Mouse (Mus musculus) hindbrain, embryonic 10.5 days (tissue): ENCODE measurements around the gene Catsper4. TPM values are rescaled to one million over a fixed set of nuclear protein-coding genes. Genes with fewer than 3 reads are reported as not detected.

Source experiments
- DNase-seq: peaks from one replicate; pipeline ENCODE4 v3.0.0-alpha.2; 2017; ENCODE audit warnings: low spot score
- H3K27ac ChIP-seq: fragments of 300-500 bp; sonication (generic); 2 replicates; pipeline ENCODE4 v1.5.1; 2016; ENCODE audit warnings: mild to moderate bottlenecking, moderate library complexity
- H3K27me3 ChIP-seq: fragments of 300-500 bp; sonication (generic); 2 replicates; pipeline ENCODE4 v1.6.1; 2016; ENCODE audit warnings: mild to moderate bottlenecking; ENCODE audit not compliant: poor library complexity, insufficient read depth, severe bottlenecking
- H3K36me3 ChIP-seq: fragments of 300-500 bp; sonication (generic); 2 replicates; pipeline ENCODE4 v1.6.1; 2016; ENCODE audit warnings: mild to moderate bottlenecking, moderate library complexity
- H3K4me1 ChIP-seq: fragments of 300-500 bp; sonication (generic); replicated peaks from 2 replicates; pipeline ENCODE4 v1.6.1; 2016; ENCODE audit warnings: mild to moderate bottlenecking
- H3K4me3 ChIP-seq: fragments of 300-500 bp; sonication (generic); 2 replicates; pipeline ENCODE4 v1.5.1; 2016; ENCODE audit warnings: mild to moderate bottlenecking, moderate library complexity
- H3K9me3 ChIP-seq: fragments of 300-500 bp; sonication (generic); 2 replicates; pipeline ENCODE4 v1.6.1; 2016; ENCODE audit warnings: mild to moderate bottlenecking, moderate library complexity
- WGBS: fragments of 180-500 bp; shearing (Covaris S2); methylation state at CpG from one replicate; pipeline ENCODE4 v1.1.7; 2016; 5-methylcytosine and 5-hydroxymethylcytosine counted together
- polyA plus RNA-seq: library from polyadenylated mRNA; unstranded; fragments of >200 nt; fragmentation: Nextera tagmentation; extraction: Ambion mirVana; gene quantifications from 2 replicates; pipeline ENCODE4 v1.2.1, GENCODE M21; 2016

The Catsper4 gene
- polyA plus RNA-seq, 1 experiment from 2014 or later, result not detected

- Histone ChIP-seq H3K4me1 (peaks cover 80% of the 10 kb centered on the region), H3K27me3 (peaks cover 54% of the 10 kb centered on the region), H3K9me3 (no peaks in the 10 kb centered on the region), H3K4me3 (peak overlapping the region; percentile 35), H3K27ac (peak overlapping the region; percentile 83), H3K36me3 (no peaks in the 10 kb centered on the region)
- WGBS, result 17% methylated on average over 4 of the region's 4 CpGs
- DNase-seq, result no peak
These were observed 28.7 kb upstream of the Catsper4 start for GRCm38 (mm10) chr4:134255854-134256253.

- Histone ChIP-seq H3K36me3 (no peaks in the 10 kb centered on the region), H3K27ac (peak overlapping the region; percentile 86), H3K9me3 (no peaks in the 10 kb centered on the region), H3K4me1 (peaks cover 90% of the 10 kb centered on the region), H3K27me3 (peaks cover 64% of the 10 kb centered on the region), H3K4me3 (no peak overlapping the region)
- 19% methylated on average over 3 of the region's 3 CpGs for WGBS
- DNase-seq, result no peak
These were observed 27.7 kb upstream of the Catsper4 start for GRCm38 (mm10) chr4:134254835-134255234.

GRCm38 (mm10) chr4:134253722-134254324, 26.6 kb upstream of the Catsper4 start, which contains the start of gene Grrp1:
Grrp1 (minus strand) TSS chr4:134254106.
- WGBS, result under 1% methylated on average over 13 of the region's 13 CpGs
- H3K9me3 ChIP-seq, result no peaks in the 10 kb centered on the region
- peaks cover 74% of the 10 kb centered on the region for H3K27me3 ChIP-seq
- peak within 1 kb of the TSS; percentile 86 for H3K27ac ChIP-seq
- H3K4me3 ChIP-seq, result peak within 1 kb of the TSS; percentile 58
- H3K36me3 ChIP-seq, result no peaks in the 10 kb centered on the region
- peaks cover 100% of the 10 kb centered on the region for H3K4me1 ChIP-seq
- peak; percentile 67 for DNase-seq

GRCm38 (mm10) chr4:134252911-134253721, 25.9 kb upstream of the Catsper4 start:
- no peaks in the 10 kb centered on the region for H3K36me3 ChIP-seq
- peak; percentile 28 for DNase-seq
- peaks cover 99% of the 10 kb centered on the region for H3K4me1 ChIP-seq
- peak overlapping the region; percentile 58 for H3K4me3 ChIP-seq
- WGBS, result 3% methylated on average over 15 of the region's 15 CpGs
- peak overlapping the region; percentile 86 for H3K27ac ChIP-seq
- H3K9me3 ChIP-seq, result no peaks in the 10 kb centered on the region
- H3K27me3 ChIP-seq, result peaks cover 81% of the 10 kb centered on the region

DNA sequence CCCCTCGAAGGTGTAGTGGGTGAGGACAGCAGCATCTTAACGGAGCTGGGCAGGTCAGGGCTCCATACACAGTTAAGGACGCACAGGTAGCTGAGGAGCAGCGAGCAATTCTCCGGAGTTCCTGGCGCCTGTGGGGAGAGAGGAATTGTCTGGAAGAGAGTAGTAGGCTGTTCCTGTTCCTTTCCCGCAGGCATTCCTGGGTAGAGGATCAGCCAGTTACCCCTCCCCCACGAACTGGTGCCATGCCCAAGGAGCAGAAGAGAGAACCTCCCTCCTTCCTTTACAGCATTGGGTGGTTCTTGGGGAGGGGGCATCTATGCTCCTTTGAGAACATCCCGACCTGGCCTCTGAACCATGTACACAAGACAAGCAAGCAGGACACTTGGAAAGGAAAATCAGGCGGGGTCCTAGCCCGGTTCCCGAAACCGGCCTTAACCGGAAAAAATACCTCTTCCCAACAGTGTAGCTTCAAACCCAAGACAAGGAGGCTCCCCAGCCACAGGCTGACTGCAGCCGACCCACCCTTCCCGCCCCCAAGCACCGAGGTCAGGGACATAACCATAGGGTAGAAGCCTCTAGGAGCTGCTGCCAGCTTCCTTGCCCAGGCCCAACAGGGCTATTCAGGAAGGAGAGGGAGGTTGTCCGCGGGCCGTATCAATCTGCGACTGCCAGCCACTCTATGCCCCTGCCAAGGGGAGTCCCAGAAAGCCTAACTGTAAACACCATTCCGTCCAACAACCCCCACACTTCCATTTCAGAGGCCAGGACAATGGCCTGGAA, 25.1 kb upstream of the Catsper4 start:
- Histone ChIP-seq H3K36me3 (no peaks in the 10 kb centered on the region), H3K27me3 (peaks cover 89% of the 10 kb centered on the region), H3K9me3 (no peaks in the 10 kb centered on the region), H3K27ac (peak overlapping the region; percentile 86), H3K4me3 (peak overlapping the region; percentile 58), H3K4me1 (peaks cover 99% of the 10 kb centered on the region)
- WGBS, result 2% methylated on average over 22 of the region's 22 CpGs
- peak; percentile 42 for DNase-seq

DNA sequence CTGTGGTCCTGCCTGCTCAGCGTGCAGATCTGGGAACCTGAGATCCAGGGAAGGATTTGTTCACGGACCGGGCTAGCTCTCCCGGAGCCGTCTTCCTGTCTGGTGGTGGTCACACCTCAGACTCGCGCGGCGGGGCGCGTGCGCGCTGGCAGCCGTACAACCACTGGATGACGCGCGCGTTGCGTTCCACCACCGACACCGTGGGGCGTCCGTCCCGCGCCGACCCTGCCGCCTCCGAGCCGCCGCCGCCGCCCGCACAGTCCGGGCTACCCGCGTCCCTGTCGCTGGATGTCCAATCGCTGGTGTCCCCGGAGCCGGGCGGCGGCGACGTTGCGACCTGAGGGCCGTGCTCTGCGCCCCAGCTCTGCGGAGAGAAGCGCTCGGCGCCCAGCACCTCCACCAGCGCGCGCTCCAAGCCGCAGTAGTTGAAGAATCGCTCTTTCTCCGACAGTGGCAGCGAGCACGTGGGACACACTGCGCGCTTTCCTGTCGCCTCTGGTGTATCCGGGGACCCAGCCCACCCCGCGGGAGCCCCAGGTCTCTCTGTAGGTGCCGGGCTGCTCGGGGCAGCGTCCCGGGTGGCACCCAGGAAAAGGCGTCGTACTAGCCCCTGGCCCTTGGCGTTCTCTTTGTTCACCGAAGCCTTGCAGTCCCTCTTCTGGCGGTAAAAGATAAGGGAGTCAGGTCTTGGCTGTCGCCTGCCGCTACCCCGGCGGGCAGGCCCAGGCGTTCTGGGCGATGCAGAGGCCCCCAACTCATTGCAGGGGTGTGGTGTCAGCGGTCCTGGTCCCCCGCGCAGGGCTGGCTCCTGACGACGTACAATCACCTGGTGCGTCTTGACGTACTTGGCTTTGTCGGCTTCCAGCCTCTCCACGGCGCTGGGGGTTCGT, 24.3 kb upstream of the Catsper4 start:
- no peaks in the 10 kb centered on the region for H3K9me3 ChIP-seq
- under 1% methylated on average over 91 of the region's 91 CpGs for WGBS
- peak; percentile 67 for DNase-seq
- peaks cover 98% of the 10 kb centered on the region for H3K27me3 ChIP-seq
- peak overlapping the region; percentile 86 for H3K27ac ChIP-seq
- no peaks in the 10 kb centered on the region for H3K36me3 ChIP-seq
- peak overlapping the region; percentile 58 for H3K4me3 ChIP-seq
- peaks cover 97% of the 10 kb centered on the region for H3K4me1 ChIP-seq

DNA sequence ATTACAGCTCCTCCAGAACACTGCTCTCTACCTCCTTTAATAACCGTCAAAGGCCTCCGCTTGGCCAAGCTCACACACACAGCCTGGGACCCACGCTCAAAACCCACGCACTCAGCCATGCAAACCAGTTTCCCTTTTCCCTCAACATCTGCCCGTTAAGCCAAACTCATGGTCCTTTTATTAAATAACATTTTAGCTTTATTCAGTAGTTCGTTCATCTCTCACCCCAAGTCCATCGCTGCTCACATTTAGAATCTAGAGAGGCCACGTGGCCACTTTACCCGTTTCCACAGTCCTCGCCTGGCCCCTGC, 23.7 kb upstream of the Catsper4 start:
- H3K27me3 ChIP-seq, result peaks cover 100% of the 10 kb centered on the region
- no peak for DNase-seq
- peak overlapping the region; percentile 58 for H3K4me3 ChIP-seq
- peak overlapping the region; percentile 86 for H3K27ac ChIP-seq
- H3K36me3 ChIP-seq, result no peaks in the 10 kb centered on the region
- 8% methylated on average over 10 of the region's 10 CpGs for WGBS
- no peaks in the 10 kb centered on the region for H3K9me3 ChIP-seq
- peaks cover 97% of the 10 kb centered on the region for H3K4me1 ChIP-seq

DNA sequence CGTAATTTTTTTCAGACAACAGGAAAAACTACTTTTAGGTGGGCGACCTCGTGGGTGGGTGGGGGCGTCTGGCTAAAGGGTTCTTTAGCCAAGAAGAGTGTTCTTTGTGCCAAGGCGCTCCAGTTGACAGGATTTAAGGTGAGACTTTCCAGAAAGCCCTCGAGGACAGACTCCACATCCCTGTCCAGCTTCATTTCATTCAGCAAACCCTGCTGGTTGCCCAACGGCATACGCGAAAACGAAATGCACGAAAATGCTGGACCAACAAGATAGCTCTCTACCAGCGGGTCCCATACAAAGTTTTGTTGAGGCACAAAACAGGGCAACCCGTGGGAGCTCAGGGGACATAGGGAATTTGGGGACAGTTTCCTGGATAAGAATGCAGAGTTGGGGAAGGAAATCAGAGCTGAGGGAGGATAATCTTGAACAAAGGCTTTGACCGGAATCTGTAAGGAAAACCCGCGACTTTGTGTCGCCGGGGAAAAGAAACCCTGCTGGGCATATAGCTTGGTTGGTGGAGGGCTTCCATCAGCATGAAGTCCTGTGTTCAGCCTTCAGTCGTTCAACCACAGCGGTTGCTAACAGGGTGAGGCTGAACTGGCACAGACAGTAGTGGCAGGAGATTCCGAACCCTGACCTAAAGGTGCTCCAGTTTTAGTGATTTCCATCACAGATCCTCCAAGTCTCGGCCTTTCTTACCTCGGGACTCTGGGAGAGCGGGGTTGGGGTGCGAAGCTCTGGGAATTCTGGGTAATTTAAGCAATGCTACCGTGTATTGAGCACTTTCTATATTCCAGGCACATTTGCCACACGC, 23.1 kb upstream of the Catsper4 start:
- H3K36me3 ChIP-seq, result no peaks in the 10 kb centered on the region
- DNase-seq, result peak; percentile 40
- peaks cover 97% of the 10 kb centered on the region for H3K4me1 ChIP-seq
- WGBS, result 5% methylated on average over 27 of the region's 27 CpGs
- H3K27me3 ChIP-seq, result peaks cover 94% of the 10 kb centered on the region
- H3K27ac ChIP-seq, result peak overlapping the region; percentile 86; the same call in 1 of the 2 replicates
- no peaks in the 10 kb centered on the region for H3K9me3 ChIP-seq
- peak overlapping the region; percentile 58 for H3K4me3 ChIP-seq

DNA sequence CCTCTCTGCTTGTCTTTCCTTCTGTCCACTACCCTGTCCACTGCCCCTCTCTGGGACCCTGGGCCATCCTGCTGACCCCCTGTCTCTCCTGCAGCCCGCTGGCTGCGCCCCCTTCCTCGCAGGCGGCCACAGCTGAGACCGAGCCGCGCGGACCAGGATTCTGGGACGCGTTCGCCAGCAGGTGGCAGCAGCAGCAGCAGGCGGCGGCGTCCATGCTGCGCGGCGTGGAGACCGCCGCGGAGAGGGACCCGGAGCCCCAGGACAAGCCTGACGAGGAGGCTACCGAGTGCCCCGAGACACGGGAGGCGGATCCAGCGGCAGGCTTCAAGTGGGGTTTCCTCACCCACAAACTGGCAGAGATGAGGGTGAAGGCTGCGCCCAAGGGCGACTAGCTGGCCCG, 22.5 kb upstream of the Catsper4 start:
- 1% methylated on average over 30 of the region's 30 CpGs for WGBS
- peak; percentile 83 for DNase-seq
- Histone ChIP-seq H3K4me3 (peak overlapping the region; percentile 58), H3K4me1 (peaks cover 96% of the 10 kb centered on the region), H3K27me3 (peaks cover 87% of the 10 kb centered on the region), H3K27ac (peak overlapping the region; percentile 60; the same call in 1 of the 2 replicates), H3K36me3 (no peaks in the 10 kb centered on the region), H3K9me3 (no peaks in the 10 kb centered on the region)

GRCm38 (mm10) chr4:134246719-134247258, 19.6 kb upstream of the Catsper4 start, which contains the start of gene Gm30191:
Gm30191 (plus strand) TSS chr4:134246935.
- Histone ChIP-seq H3K27ac (peak within 1 kb of the TSS; percentile 89), H3K9me3 (no peaks in the 10 kb centered on the region), H3K4me1 (peaks cover 80% of the 10 kb centered on the region), H3K4me3 (peak within 1 kb of the TSS; percentile 93), H3K27me3 (peaks cover 59% of the 10 kb centered on the region), H3K36me3 (peaks cover 10% of the 10 kb centered on the region)
- WGBS, result 72% methylated on average over 7 of the region's 7 CpGs
- DNase-seq, result no peak

GRCm38 (mm10) chr4:134246256-134246655, 19.1 kb upstream of the Catsper4 start:
- no peaks in the 10 kb centered on the region for H3K9me3 ChIP-seq
- peaks cover 10% of the 10 kb centered on the region for H3K36me3 ChIP-seq
- 29% methylated on average over 4 of the region's 4 CpGs for WGBS
- H3K27ac ChIP-seq, result peak overlapping the region; percentile 89; the same call in 1 of the 2 replicates
- H3K4me1 ChIP-seq, result peaks cover 75% of the 10 kb centered on the region
- peaks cover 53% of the 10 kb centered on the region for H3K27me3 ChIP-seq
- DNase-seq, result peak; percentile 31
- H3K4me3 ChIP-seq, result peak overlapping the region; percentile 93; the same call in 1 of the 2 replicates
